Mouse (Mus musculus) MEL (cell line): ENCODE results near the gene Gm20481.

Experiments
- CHD1 ChIP-seq: IDR thresholded peaks from 2 replicates; pipeline ENCODE4 v1.6.1; 2012; ENCODE audit warnings: low read depth, mild to moderate bottlenecking, inconsistent platforms, low read length, improper control_type of control experiment
- CTCF ChIP-seq, 3 experiments: IDR thresholded peaks in 2 of 3; conservative IDR thresholded peaks in 1 of 3; 2 replicates each; pipeline ENCODE4 v1.5.1; 2011 to 2012; ENCODE audit warnings: low read length in 3 of 3, low read depth in 2 of 3, mild to moderate bottlenecking in 2 of 3, improper control_type of control experiment in 1 of 3, inconsistent platforms in 1 of 3, mixed read lengths in 1 of 3, moderate library complexity in 1 of 3; ENCODE audit not compliant: control insufficient read depth in 1 of 3, insufficient read depth in 1 of 3, poor library complexity in 1 of 3, severe bottlenecking in 1 of 3
- E2F4 ChIP-seq: IDR thresholded peaks from 2 replicates; pipeline ENCODE4 v1.6.1; 2011; ENCODE audit warnings: low read depth, low read length, improper control_type of control experiment, borderline replicate concordance
- ELF1 ChIP-seq: IDR thresholded peaks from 2 replicates; pipeline ENCODE4 v1.6.1; 2014; ENCODE audit warnings: low read depth, mild to moderate bottlenecking, inconsistent platforms, low read length, improper control_type of control experiment, moderate library complexity
- EP300 ChIP-seq, 2 experiments: IDR thresholded peaks; 2 replicates each; pipeline ENCODE4 v1.6.1; 2011; ENCODE audit warnings: improper control_type of control experiment in 2 of 2, low read length in 2 of 2, low read depth in 1 of 2, mild to moderate bottlenecking in 1 of 2
- JUND ChIP-seq: IDR thresholded peaks from 2 replicates; pipeline ENCODE4 v1.6.1; 2011; ENCODE audit warnings: low read depth, mild to moderate bottlenecking, improper control_type of control experiment, low read length
- MAZ ChIP-seq: IDR thresholded peaks from 2 replicates; pipeline ENCODE4 v1.6.1; 2012; ENCODE audit warnings: low read depth, mild to moderate bottlenecking, inconsistent platforms, low read length, improper control_type of control experiment
- MEF2A ChIP-seq: IDR thresholded peaks from 2 replicates; pipeline ENCODE4 v1.6.1; 2014; ENCODE audit warnings: low read depth, mild to moderate bottlenecking, inconsistent platforms, low read length, improper control_type of control experiment; ENCODE audit not compliant: poor library complexity, insufficient replicate concordance, severe bottlenecking; ENCODE audit errors: extremely low read depth
- NELFE ChIP-seq: IDR thresholded peaks from 2 replicates; pipeline ENCODE4 v1.6.1; 2011; ENCODE audit warnings: low read depth, low read length, improper control_type of control experiment
- POLR2A ChIP-seq, 2 experiments: IDR thresholded peaks; 2 replicates each; pipeline ENCODE4 v1.6.1; 2011 to 2012; ENCODE audit warnings: low read length in 2 of 2, mild to moderate bottlenecking in 2 of 2, control low read depth in 1 of 2, improper control_type of control experiment in 1 of 2, low read depth in 1 of 2, moderate library complexity in 1 of 2; ENCODE audit not compliant: control insufficient read depth in 1 of 2, insufficient read depth in 1 of 2, poor library complexity in 1 of 2
- TBP ChIP-seq: IDR thresholded peaks from 2 replicates; pipeline ENCODE4 v1.8.0; 2011; ENCODE audit warnings: low read depth, low read length, improper control_type of control experiment
- USF1 ChIP-seq: IDR thresholded peaks from 2 replicates; pipeline ENCODE4 v1.6.1; 2014; ENCODE audit warnings: low read depth, mild to moderate bottlenecking, inconsistent platforms, low read length, improper control_type of control experiment, moderate library complexity

- no peak for TF ChIP-seq E2F4
- no peak for TF ChIP-seq JUND
- TF ChIP-seq POLR2A (IDR thresholded peaks at IDR 0.05; ENCODE audit: control insufficient read depth in 1 of 2, insufficient read depth in 1 of 2, low read depth in 1 of 2, low read length in 2 of 2, poor library complexity in 1 of 2) = no peak
- TF ChIP-seq USF1 = no peak
- TF ChIP-seq CTCF (IDR thresholded peaks at IDR 0.05 in 2 of 3, conservative IDR thresholded peaks at IDR 0.05 in 1 of 3; ENCODE audit: control insufficient read depth in 1 of 3, insufficient read depth in 1 of 3, low read depth in 2 of 3, low read length in 3 of 3, poor library complexity in 1 of 3, severe bottlenecking in 1 of 3) = peak in 1 of 3 experiments; percentile 1; a peak in 1 of 6 replicates
- no peak; the same call in 1 of the 2 replicates for TF ChIP-seq TBP
- no peak for TF ChIP-seq MAZ
- no peak for TF ChIP-seq NELFE
- no peak for TF ChIP-seq MEF2A
- no peak for TF ChIP-seq EP300 (IDR thresholded peaks at IDR 0.05; ENCODE audit: low read depth in 1 of 2, low read length in 2 of 2)
- no peak for TF ChIP-seq CHD1
- no peak for TF ChIP-seq ELF1
These were observed 16.5 kb upstream of the Gm20481 start for GRCm38 (mm10) chr17:34953258-34953657.
